8 mouse cellular contexts compared by ENCODE assay signal in genomic region chr16:49289200-49290079, GRCm38 (mm10).
A peak's percentile ranks its signal among the peaks of the same experiment; 100 is the strongest.
DNase-seq lines count a peak whose midpoint lies in the region; ATAC-seq and TF ChIP-seq lines count a peak whose summit lies in the region.

No protein-coding gene starts in this region.

- H3K27ac ChIP-seq in embryonic fibroblast, embryonic 13.5 days (ENCODE audit: insufficient read depth, low read length), result peak overlapping the region; percentile 49; the same call in 1 of the 2 replicates
- peak overlapping the region; percentile 50; the same call in 1 of the 2 replicates for H3K27ac ChIP-seq in limb, embryonic 12.5 days

- no peaks in the 10 kb centered on the region for H3K4me1 ChIP-seq in embryonic fibroblast, embryonic 13.5 days (ENCODE audit: control insufficient read depth, insufficient read depth, low read length)
- H3K4me1 ChIP-seq in limb, embryonic 12.5 days (replicated peaks), result 0 out of 2 replicates have a peak, but pooled peaks cover 3% of the 10 kb centered on the region

- no peaks in the 10 kb centered on the region for H3K36me3 ChIP-seq in limb, embryonic 12.5 days

- WGBS in limb, embryonic 12.5 days, result 44% methylated on average over 10 of the region's 10 CpGs

- ATAC-seq in cerebellum, adult (ENCODE audit: insufficient number of reproducible peaks, low FRiP score, low TSS enrichment), result peak; percentile 71
- peak; percentile 82 for ATAC-seq in limb, embryonic 12.5 days (ENCODE audit: insufficient number of reproducible peaks, insufficient read depth, low FRiP score, low TSS enrichment, low read depth)
- no peak for ATAC-seq in CD4-positive, CD25-positive, alpha-beta regulatory T cell, adult 4 months
- ATAC-seq in megakaryocyte-erythroid progenitor cell, adult 5-6 weeks (replicated peaks; ENCODE audit: low FRiP score, low TSS enrichment, poor library complexity, severe bottlenecking), result no peak

- no peaks in the 10 kb centered on the region for H3K9me3 ChIP-seq in limb, embryonic 12.5 days

- no peak overlapping the region for H3K4me2 ChIP-seq in limb, embryonic 12.5 days

- no peaks in the 10 kb centered on the region for H3K27me3 ChIP-seq in limb, embryonic 12.5 days

- no peak for TF ChIP-seq CTCF in embryonic fibroblast, embryonic 13.5 days (IDR thresholded peaks at IDR 0.05; ENCODE audit: borderline replicate concordance, insufficient read depth, low read length)

- H3K4me3 ChIP-seq in embryonic fibroblast, embryonic 13.5 days (ENCODE audit: insufficient read depth, low read length), result no peak overlapping the region
- H3K4me3 ChIP-seq in limb, embryonic 12.5 days (replicated peaks), result no peak overlapping the region

- no peak; the same call in 1 of the 2 replicates for TF ChIP-seq POLR2A in embryonic fibroblast, embryonic 13.5 days (IDR thresholded peaks at IDR 0.05; ENCODE audit: low read depth, low read length)

- H3K9ac ChIP-seq in limb, embryonic 12.5 days (replicated peaks), result no peak overlapping the region

- intact Hi-C loops in heart, postnatal 14 days (cut with DNase I), result no loop called here

- DNase-seq in cerebellum, postnatal 4 days (ENCODE audit: low spot score in 2 of 2), result no peak
- peak; percentile 93 for DNase-seq in Muller cell, postnatal 12 days (ENCODE audit: inconsistent ontology term)
- DNase-seq in heart, postnatal 14 days, result peak; percentile 24 to 31

Comparison
In these comparisons a context has a peak if more than half of its experiments do, and no peak if none do; other contexts are left out.
1. ATAC-seq: peak in cerebellum, adult (single experiment) and limb, embryonic 12.5 days (single experiment); none in CD4-positive, CD25-positive, alpha-beta regulatory T cell, adult 4 months (single experiment) and megakaryocyte-erythroid progenitor cell, adult 5-6 weeks (single experiment).
2. DNase-seq: peak in Muller cell, postnatal 12 days (single experiment) and heart, postnatal 14 days (2 of 2); none in cerebellum, postnatal 4 days (0 of 2).